Mouse (Mus musculus): ENCODE results near the gene Tas2r109. TPM values are rescaled to one million over a fixed set of nuclear protein-coding genes. Genes with fewer than 3 reads are reported as not detected.
"Not testable (repeated sequence)": the region's sequence is repeated elsewhere in the genome, so short reads cannot be mapped to it uniquely, and the experiment has no call there.

Gene Tas2r109
- not detected in 2 replicates for polyA plus RNA-seq (2015; fragmentation: Nextera tagmentation; extraction: Ambion mirVana)

DNA sequence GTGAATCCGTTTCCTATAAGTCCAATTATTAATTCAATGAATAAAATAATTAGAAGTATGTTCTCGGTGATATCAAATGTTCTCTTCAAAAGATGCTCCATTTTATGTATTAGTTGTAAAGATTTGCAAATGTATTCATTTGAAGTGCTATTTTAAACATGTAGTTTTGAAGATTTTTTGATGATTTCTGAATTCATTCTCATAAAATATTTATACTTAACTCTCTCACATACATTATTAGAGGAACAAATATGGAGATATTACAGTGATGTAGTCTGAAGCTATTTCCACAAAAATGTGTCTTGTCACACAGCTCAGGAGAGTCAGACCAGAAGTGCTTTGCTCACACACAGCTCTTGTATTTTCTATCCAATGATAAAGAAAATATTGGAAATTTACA, at the start of gene Tas2r109:
Gene Tas2r109 (minus strand): TSS at position 101 of the 400 bp plus-strand sequence.
- H3K4me3 ChIP-seq (replicated peaks) = no peak within 1 kb of the TSS

GRCm38 (mm10) chr6:132957819-132958218, 22.9 kb downstream of the Tas2r109 start, which contains the start of gene Tas2r131:
Gene Tas2r131, minus strand, starts transcription at chr6:132957919.
- Histone ChIP-seq H3K9ac (replicated peaks) (no peak within 1 kb of the TSS), H3K27me3 (replicated peaks) (no peaks in the 10 kb centered on the region), H3K27ac (replicated peaks) (no peak within 1 kb of the TSS), H3K4me3 (replicated peaks) (no peak within 1 kb of the TSS), H3K4me1 (no peaks in the 10 kb centered on the region), H3K9me3 (replicated peaks) (no peaks in the 10 kb centered on the region), H3K4me2 (no peak within 1 kb of the TSS), H3K36me3 (no peaks in the 10 kb centered on the region)
- no peak for ATAC-seq (ENCODE audit: low FRiP score)
- 74% methylated on average over 1 of the region's 1 CpGs for WGBS

More for the DNA sequence above, at the start of gene Tas2r109:
- no peak within 1 kb of the TSS for H3K9ac ChIP-seq (replicated peaks)
- no peaks in the 10 kb centered on the region for H3K4me1 ChIP-seq
- H3K27ac ChIP-seq (replicated peaks) = no peak within 1 kb of the TSS
- H3K4me2 ChIP-seq = no peak within 1 kb of the TSS
- no peak for ATAC-seq (ENCODE audit: low FRiP score)
- H3K36me3 ChIP-seq = no peaks in the 10 kb centered on the region
- no peaks in the 10 kb centered on the region for H3K27me3 ChIP-seq (replicated peaks)
- WGBS = 78% methylated on average over 2 of the region's 2 CpGs
- no peaks in the 10 kb centered on the region for H3K9me3 ChIP-seq (replicated peaks)

DNA sequence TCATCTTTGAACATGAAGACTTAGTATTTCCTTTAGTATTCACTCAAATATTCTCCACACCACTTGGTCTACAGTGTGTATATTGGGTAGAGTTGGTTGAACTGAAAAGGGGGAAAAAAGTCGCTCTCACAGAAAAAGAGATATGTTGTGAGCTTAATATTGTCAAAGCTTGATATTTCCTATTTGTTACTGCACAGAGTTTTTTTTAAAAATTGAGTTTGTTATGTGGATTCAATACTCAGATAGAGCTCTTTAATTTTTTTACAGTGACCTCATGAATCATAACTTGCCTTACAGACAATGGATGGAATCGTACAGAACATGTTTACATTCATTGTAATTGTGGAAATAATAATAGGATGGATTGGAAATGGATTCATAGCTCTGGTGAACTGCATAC, 30.0 kb downstream of the Tas2r109 start, which contains the start of gene Tas2r129:
Gene Tas2r129 (plus strand): TSS at position 301 of the 400 bp plus-strand sequence.
- no peaks in the 10 kb centered on the region for H3K36me3 ChIP-seq
- no peak within 1 kb of the TSS for H3K4me2 ChIP-seq
- H3K4me1 ChIP-seq = no peaks in the 10 kb centered on the region
- 84% methylated on average over 2 of the region's 2 CpGs for WGBS
- H3K27me3 ChIP-seq (replicated peaks) = no peaks in the 10 kb centered on the region
- no peaks in the 10 kb centered on the region for H3K9me3 ChIP-seq (replicated peaks)
- no peak within 1 kb of the TSS for H3K9ac ChIP-seq (replicated peaks)
- H3K4me3 ChIP-seq (replicated peaks) = no peak within 1 kb of the TSS
- H3K27ac ChIP-seq (replicated peaks) = no peak within 1 kb of the TSS
- no peak for ATAC-seq (ENCODE audit: low FRiP score)

- not testable (repeated sequence) for H3K9ac ChIP-seq (replicated peaks); ATAC-seq (ENCODE audit: low FRiP score); H3K4me3 ChIP-seq (replicated peaks); H3K4me2 ChIP-seq; H3K27ac ChIP-seq (replicated peaks); H3K9me3 ChIP-seq (replicated peaks); H3K27me3 ChIP-seq (replicated peaks); H3K36me3 ChIP-seq; H3K4me1 ChIP-seq
Measured at GRCm38 (mm10) chr6:132941376-132941775, 39.4 kb downstream of the Tas2r109 start.

Other genes starting within 250 kb of the Tas2r109 start
- gene Tas2r115, start 242.9 kb downstream of the Tas2r109 start, polyA plus RNA-seq (2015; fragmentation: Nextera tagmentation; extraction: Ambion mirVana) = not detected in 2 replicates
- not detected in 2 replicates for gene Tas2r124, start 226.2 kb downstream of the Tas2r109 start, polyA plus RNA-seq (2015; fragmentation: Nextera tagmentation; extraction: Ambion mirVana)
- not detected in 2 replicates for gene Tas2r102, start 218.8 kb downstream of the Tas2r109 start, polyA plus RNA-seq (2015; fragmentation: Nextera tagmentation; extraction: Ambion mirVana)
- not detected in 2 replicates for gene Tas2r136, start 202.8 kb downstream of the Tas2r109 start, polyA plus RNA-seq (2015; fragmentation: Nextera tagmentation; extraction: Ambion mirVana)
- not detected in 2 replicates for gene Tas2r117, start 178.1 kb downstream of the Tas2r109 start, polyA plus RNA-seq (2015; fragmentation: Nextera tagmentation; extraction: Ambion mirVana)
- not detected in 2 replicates for gene Tas2r123, start 133.8 kb downstream of the Tas2r109 start, polyA plus RNA-seq (2015; fragmentation: Nextera tagmentation; extraction: Ambion mirVana)
- gene Tas2r116, start 125.5 kb downstream of the Tas2r109 start, polyA plus RNA-seq (2015; fragmentation: Nextera tagmentation; extraction: Ambion mirVana) = not detected in 2 replicates
- not detected in 2 replicates for gene Tas2r110, start 113.0 kb downstream of the Tas2r109 start, polyA plus RNA-seq (2015; fragmentation: Nextera tagmentation; extraction: Ambion mirVana)
- not detected in 2 replicates for gene Tas2r113, start 88.0 kb downstream of the Tas2r109 start, polyA plus RNA-seq (2015; fragmentation: Nextera tagmentation; extraction: Ambion mirVana)
- not detected in 2 replicates for gene Tas2r125, start 71.3 kb downstream of the Tas2r109 start, polyA plus RNA-seq (2015; fragmentation: Nextera tagmentation; extraction: Ambion mirVana)
- gene Tas2r129, start 29.9 kb downstream of the Tas2r109 start, polyA plus RNA-seq (2015; fragmentation: Nextera tagmentation; extraction: Ambion mirVana) = not detected in 2 replicates
- not detected in 2 replicates for gene Tas2r131, start 23.0 kb downstream of the Tas2r109 start, polyA plus RNA-seq (2015; fragmentation: Nextera tagmentation; extraction: Ambion mirVana)
- not detected in 2 replicates for gene Tas2r103, start 56.1 kb upstream of the Tas2r109 start, polyA plus RNA-seq (2015; fragmentation: Nextera tagmentation; extraction: Ambion mirVana)
- not detected in 2 replicates for gene Tas2r140, start 74.9 kb upstream of the Tas2r109 start, polyA plus RNA-seq (2015; fragmentation: Nextera tagmentation; extraction: Ambion mirVana)
- gene Smim10l1, start 123.9 kb upstream of the Tas2r109 start, polyA plus RNA-seq (2015; fragmentation: Nextera tagmentation; extraction: Ambion mirVana) = 116 and 136 TPM in 2 replicates

Measured in neural tube, embryonic 15.5 days (tissue).